Mouse (Mus musculus) neural tube, embryonic 12.5 days (tissue): ENCODE data around the gene Csf3. TPM values are rescaled to one million over a fixed set of nuclear protein-coding genes. Genes with fewer than 3 reads are reported as not detected.
"Not testable (repeated sequence)": the region's sequence is repeated elsewhere in the genome, so short reads cannot be mapped to it uniquely, and the experiment has no call there.

Experiments used
- ATAC-seq: fragments of 200-750 bp; cut with Nextera tagmentation; 2 replicates; pipeline ENCODE4 v1.8.0; 2017; ENCODE audit warnings: low read depth, mild to moderate bottlenecking, moderate TSS enrichment, moderate library complexity; ENCODE audit not compliant: low FRiP score
- H3K27ac ChIP-seq: fragments of 300-500 bp; sonication (generic); 2 replicates; pipeline ENCODE4 v1.5.1; 2016
- H3K27me3 ChIP-seq: fragments of 300-500 bp; sonication (generic); replicated peaks from 2 replicates; pipeline ENCODE4 v1.6.1; 2016; ENCODE audit warnings: mild to moderate bottlenecking
- H3K36me3 ChIP-seq: fragments of 300-500 bp; sonication (generic); 2 replicates; pipeline ENCODE4 v1.6.1; 2016; ENCODE audit warnings: mild to moderate bottlenecking
- H3K4me1 ChIP-seq: fragments of 300-500 bp; sonication (generic); 2 replicates; pipeline ENCODE4 v1.6.1; 2016
- H3K4me2 ChIP-seq: fragments of 300-500 bp; sonication (generic); replicated peaks from 2 replicates; pipeline ENCODE4 v1.6.1; 2016; ENCODE audit warnings: mild to moderate bottlenecking
- H3K4me3 ChIP-seq: fragments of 300-500 bp; sonication (generic); 2 replicates; pipeline ENCODE4 v1.5.1; 2016
- H3K9ac ChIP-seq: fragments of 300-500 bp; sonication (generic); 2 replicates; pipeline ENCODE4 v1.6.1; 2016; ENCODE audit warnings: mild to moderate bottlenecking
- H3K9me3 ChIP-seq: fragments of 300-500 bp; sonication (generic); 2 replicates; pipeline ENCODE4 v1.6.1; 2016; ENCODE audit warnings: mild to moderate bottlenecking
- WGBS: fragments of 180-500 bp; shearing (Covaris S2); methylation state at CpG from one replicate; pipeline ENCODE4 v1.1.7; 2016; 5-methylcytosine and 5-hydroxymethylcytosine counted together
- polyA plus RNA-seq: library from polyadenylated mRNA; unstranded; fragments of >200 nt; fragmentation: Nextera tagmentation; extraction: Ambion mirVana; gene quantifications from 2 replicates; pipeline ENCODE4 v1.2.1, GENCODE M21; 2016

The Csf3 gene
- polyA plus RNA-seq, 1 experiment from 2014 or later = not detected

GRCm38 (mm10) chr11:98720756-98721155 is 19.7 kb downstream of the Csf3 start:
- Histone ChIP-seq H3K4me3 (no peak overlapping the region), H3K9ac (no peak overlapping the region), H3K4me1 (no peaks in the 10 kb centered on the region; the same call in 1 of the 2 replicates), H3K36me3 (peaks cover 51% of the 10 kb centered on the region), H3K4me2 (no peak overlapping the region), H3K27ac (no peak overlapping the region), H3K9me3 (no peaks in the 10 kb centered on the region), H3K27me3 (no peaks in the 10 kb centered on the region)
- 81% methylated on average over 2 of the region's 2 CpGs for WGBS
- no peak for ATAC-seq

GRCm38 (mm10) chr11:98721458-98722226 is 20.6 kb downstream of the Csf3 start:
- H3K4me3 ChIP-seq = no peak overlapping the region
- H3K27ac ChIP-seq = no peak overlapping the region
- H3K36me3 ChIP-seq = peaks cover 50% of the 10 kb centered on the region
- ATAC-seq = no peak
- 74% methylated on average over 24 of the region's 24 CpGs for WGBS
- H3K9ac ChIP-seq = 0 out of 2 replicates have a peak overlapping the region, but pooled peaks have one; percentile 29
- H3K4me2 ChIP-seq = no peak overlapping the region
- H3K27me3 ChIP-seq = no peaks in the 10 kb centered on the region
- no peaks in the 10 kb centered on the region for H3K9me3 ChIP-seq
- H3K4me1 ChIP-seq = no peaks in the 10 kb centered on the region; the same call in 1 of the 2 replicates

GRCm38 (mm10) chr11:98723098-98723497 is 22.0 kb downstream of the Csf3 start:
- Histone ChIP-seq H3K27ac (no peak overlapping the region), H3K9me3 (no peaks in the 10 kb centered on the region)
- WGBS = 83% methylated on average over 7 of the region's 7 CpGs

GRCm38 (mm10) chr11:98725926-98726506 is 25.0 kb downstream of the Csf3 start:
- Histone ChIP-seq H3K27ac (no peak overlapping the region), H3K36me3 (peaks cover 40% of the 10 kb centered on the region), H3K9me3 (no peaks in the 10 kb centered on the region), H3K4me3 (no peak overlapping the region), H3K4me1 (peaks cover 4% of the 10 kb centered on the region), H3K4me2 (no peak overlapping the region), H3K9ac (no peak overlapping the region), H3K27me3 (no peaks in the 10 kb centered on the region)
- 95% methylated on average over 15 of the region's 15 CpGs for WGBS
- ATAC-seq = no peak

More at GRCm38 (mm10) chr11:98723098-98723497, 22.0 kb downstream of the Csf3 start:
- H3K36me3 ChIP-seq = peaks cover 46% of the 10 kb centered on the region
- no peaks in the 10 kb centered on the region for H3K27me3 ChIP-seq
- no peak overlapping the region for H3K9ac ChIP-seq
- no peak for ATAC-seq
- H3K4me3 ChIP-seq = no peak overlapping the region
- H3K4me2 ChIP-seq = no peak overlapping the region
- no peaks in the 10 kb centered on the region for H3K4me1 ChIP-seq

- no peaks in the 10 kb centered on the region for H3K9me3 ChIP-seq
- H3K4me1 ChIP-seq = peaks cover 4% of the 10 kb centered on the region
- H3K9ac ChIP-seq = peak within 1 kb of the TSS; percentile 57
- WGBS = 0% methylated on average over 16 of the region's 16 CpGs
- peaks cover 32% of the 10 kb centered on the region for H3K36me3 ChIP-seq
- no peaks in the 10 kb centered on the region for H3K27me3 ChIP-seq
- no peak within 1 kb of the TSS for H3K27ac ChIP-seq
- peak; percentile 86 for ATAC-seq
- peak within 1 kb of the TSS; percentile 67 for H3K4me2 ChIP-seq
- H3K4me3 ChIP-seq = peak within 1 kb of the TSS; percentile 62
These were observed 28.1 kb downstream of the Csf3 start, which contains the start of gene Med24 for GRCm38 (mm10) chr11:98729119-98729588. TSS of gene Med24 (minus strand) at chr11:98729435.

- no peak for ATAC-seq
- 66% methylated on average over 4 of the region's 4 CpGs for WGBS
- Histone ChIP-seq H3K27me3 (no peaks in the 10 kb centered on the region), H3K4me3 (no peak overlapping the region), H3K9me3 (no peaks in the 10 kb centered on the region), H3K27ac (no peak overlapping the region), H3K36me3 (peaks cover 17% of the 10 kb centered on the region), H3K9ac (no peak overlapping the region), H3K4me2 (no peak overlapping the region), H3K4me1 (peaks cover 4% of the 10 kb centered on the region)
These were observed 29.7 kb downstream of the Csf3 start for GRCm38 (mm10) chr11:98730727-98731126.

- no peaks in the 10 kb centered on the region for H3K27me3 ChIP-seq
- H3K4me2 ChIP-seq = no peak overlapping the region
- peaks cover 13% of the 10 kb centered on the region for H3K36me3 ChIP-seq
- 59% methylated on average over 5 of the region's 5 CpGs for WGBS
- H3K4me1 ChIP-seq = peaks cover 4% of the 10 kb centered on the region
- H3K9ac ChIP-seq = no peak overlapping the region
- no peak overlapping the region for H3K27ac ChIP-seq
- no peaks in the 10 kb centered on the region for H3K9me3 ChIP-seq
- ATAC-seq = no peak
- no peak overlapping the region for H3K4me3 ChIP-seq
These were observed 30.1 kb downstream of the Csf3 start for GRCm38 (mm10) chr11:98731134-98731533.

GRCm38 (mm10) chr11:98734020-98734419 is 33.0 kb downstream of the Csf3 start:
- WGBS = 76% methylated on average over 3 of the region's 3 CpGs
- ATAC-seq = no peak

GRCm38 (mm10) chr11:98735111-98735510 is 34.0 kb downstream of the Csf3 start:
- Histone ChIP-seq H3K9ac (no peak overlapping the region), H3K9me3 (no peaks in the 10 kb centered on the region), H3K4me3 (no peak overlapping the region), H3K27ac (no peak overlapping the region), H3K4me1 (peaks cover 14% of the 10 kb centered on the region), H3K27me3 (no peaks in the 10 kb centered on the region), H3K36me3 (no peaks in the 10 kb centered on the region), H3K4me2 (no peak overlapping the region)
- no peak for ATAC-seq
- WGBS = 96% methylated on average over 4 of the region's 4 CpGs

More at GRCm38 (mm10) chr11:98734020-98734419, 33.0 kb downstream of the Csf3 start:
- Histone ChIP-seq H3K4me2 (no peak overlapping the region), H3K9ac (no peak overlapping the region), H3K27ac (no peak overlapping the region), H3K9me3 (no peaks in the 10 kb centered on the region), H3K27me3 (no peaks in the 10 kb centered on the region), H3K4me3 (no peak overlapping the region; the same call in 1 of the 2 replicates), H3K4me1 (peaks cover 10% of the 10 kb centered on the region; the same call in 1 of the 2 replicates), H3K36me3 (no peaks in the 10 kb centered on the region)

- 92% methylated on average over 1 of the region's 1 CpGs for WGBS
These were observed 35.1 kb downstream of the Csf3 start for GRCm38 (mm10) chr11:98736176-98736575.

GRCm38 (mm10) chr11:98737220-98737619 is 36.2 kb downstream of the Csf3 start:
- not testable (repeated sequence) for H3K4me2 ChIP-seq, H3K9me3 ChIP-seq, H3K27me3 ChIP-seq, H3K27ac ChIP-seq, H3K4me3 ChIP-seq, H3K9ac ChIP-seq, H3K36me3 ChIP-seq, ATAC-seq
- peaks cover 29% of the 10 kb centered on the region for H3K4me1 ChIP-seq
- 91% methylated on average over 2 of the region's 2 CpGs for WGBS

More at GRCm38 (mm10) chr11:98736176-98736575, 35.1 kb downstream of the Csf3 start:
- no peaks in the 10 kb centered on the region for H3K27me3 ChIP-seq
- no peak overlapping the region for H3K27ac ChIP-seq
- no peak overlapping the region for H3K9ac ChIP-seq
- no peak overlapping the region for H3K4me3 ChIP-seq
- ATAC-seq = no peak
- H3K36me3 ChIP-seq = no peaks in the 10 kb centered on the region
- H3K4me2 ChIP-seq = no peak overlapping the region
- no peaks in the 10 kb centered on the region for H3K9me3 ChIP-seq
- peaks cover 25% of the 10 kb centered on the region for H3K4me1 ChIP-seq

GRCm38 (mm10) chr11:98738428-98738911 is 37.4 kb downstream of the Csf3 start:
- Histone ChIP-seq H3K4me2 (0 out of 2 replicates have a peak overlapping the region, but pooled peaks have one; percentile 2), H3K9ac (peak overlapping the region; percentile 17; the same call in 1 of the 2 replicates), H3K9me3 (no peaks in the 10 kb centered on the region), H3K4me3 (no peak overlapping the region), H3K27me3 (no peaks in the 10 kb centered on the region), H3K27ac (no peak overlapping the region), H3K36me3 (no peaks in the 10 kb centered on the region), H3K4me1 (peaks cover 40% of the 10 kb centered on the region)
- WGBS = 47% methylated on average over 4 of the region's 4 CpGs
- ATAC-seq = no peak
